Mouse (Mus musculus): ENCODE results near the gene Hmbs.

The Hmbs gene

DNA sequence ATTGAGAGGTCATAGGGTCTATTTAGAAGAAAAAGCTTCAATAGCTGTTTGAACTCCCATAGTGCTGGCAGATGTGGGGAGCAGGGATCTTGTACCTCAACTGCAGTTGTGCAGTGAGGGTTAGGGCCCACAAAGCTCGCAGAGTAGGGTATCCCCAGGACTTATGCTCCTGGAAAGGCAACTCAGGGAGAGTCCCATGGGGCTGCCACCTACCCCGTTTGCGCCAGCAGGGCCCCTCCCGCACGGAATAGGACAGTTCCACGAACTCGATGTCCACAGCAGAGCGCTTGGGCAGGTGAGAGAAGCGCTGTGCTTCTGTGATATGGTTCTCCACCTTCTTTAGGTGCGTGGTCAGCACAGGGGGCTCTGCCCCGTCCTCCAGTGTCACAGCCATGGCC lies 57.0 kb downstream of the Hmbs start:
- DNase-seq: no peak

Data from right cerebral cortex, postnatal 14 days (tissue).